Mouse (Mus musculus): Measurements from ENCODE around the gene Dusp16.

Dusp16 gene

DNA sequence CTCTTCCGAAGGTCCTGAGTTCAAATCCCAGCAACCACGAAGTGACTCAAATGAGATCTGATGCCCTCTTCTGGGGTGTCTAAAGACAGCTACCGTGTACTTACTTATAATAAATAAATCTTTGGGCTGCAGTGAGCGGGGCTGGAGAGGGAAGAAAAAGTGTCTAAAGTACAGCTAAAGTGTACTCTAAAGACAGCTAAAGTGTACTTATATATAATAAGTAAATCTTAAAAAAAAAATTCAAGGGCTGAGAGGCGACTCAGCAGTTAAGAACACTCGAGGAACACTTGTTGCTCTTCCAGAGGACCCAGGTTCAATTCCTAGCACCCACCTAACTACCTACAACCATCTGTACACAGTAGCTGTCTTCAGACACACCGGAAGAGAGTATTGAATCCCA lies 46.5 kb downstream of the Dusp16 start:
- no peak for DNase-seq (ENCODE audit: extremely low spot score, low read depth, low spot score)

DNA sequence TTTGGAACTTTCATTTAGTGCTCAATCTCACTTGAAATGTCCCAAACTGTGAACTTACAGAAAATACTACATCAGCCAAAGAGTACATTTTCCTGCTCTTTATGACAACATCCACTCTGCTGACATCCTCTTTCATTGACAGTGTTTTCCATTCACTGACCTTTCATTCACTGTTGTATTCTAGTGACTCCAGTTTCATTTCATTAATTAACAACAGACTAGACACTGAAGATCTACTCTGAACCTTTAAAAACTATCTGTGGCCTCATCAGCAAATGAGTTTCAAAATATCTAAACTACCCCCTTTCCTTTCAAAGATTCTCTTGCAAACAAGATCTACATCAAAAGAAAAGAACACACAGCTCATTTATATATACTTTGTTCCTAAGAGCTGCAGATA lies 48.9 kb downstream of the Dusp16 start:
- no peak for DNase-seq (ENCODE audit: extremely low spot score, low read depth, low spot score)

DNA sequence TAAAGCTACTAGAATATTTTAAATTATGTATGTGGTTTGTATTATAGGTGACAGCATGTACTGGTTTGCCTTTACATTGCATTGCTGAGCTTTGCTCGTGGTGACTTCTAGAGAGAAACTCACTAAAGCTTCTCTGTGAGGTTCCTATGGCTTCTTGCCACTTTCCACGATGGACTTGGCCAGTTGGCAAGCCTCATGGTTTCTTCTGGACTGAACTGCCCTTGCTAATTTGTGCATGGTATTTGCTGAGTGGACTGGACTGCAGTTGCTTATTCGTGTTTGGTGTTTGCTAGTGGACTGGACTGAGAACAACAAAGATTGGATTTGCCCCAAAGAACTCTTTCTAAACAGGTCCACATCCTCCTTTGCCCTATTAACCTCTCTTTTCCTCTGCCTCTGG lies 55.6 kb downstream of the Dusp16 start:
- no peak for DNase-seq (ENCODE audit: extremely low spot score, low read depth, low spot score)

GRCm38 (mm10) chr6:134733800-134734221 lies 58.6 kb downstream of the Dusp16 start:
- no peak for DNase-seq (ENCODE audit: extremely low spot score, low read depth, low spot score)

DNA sequence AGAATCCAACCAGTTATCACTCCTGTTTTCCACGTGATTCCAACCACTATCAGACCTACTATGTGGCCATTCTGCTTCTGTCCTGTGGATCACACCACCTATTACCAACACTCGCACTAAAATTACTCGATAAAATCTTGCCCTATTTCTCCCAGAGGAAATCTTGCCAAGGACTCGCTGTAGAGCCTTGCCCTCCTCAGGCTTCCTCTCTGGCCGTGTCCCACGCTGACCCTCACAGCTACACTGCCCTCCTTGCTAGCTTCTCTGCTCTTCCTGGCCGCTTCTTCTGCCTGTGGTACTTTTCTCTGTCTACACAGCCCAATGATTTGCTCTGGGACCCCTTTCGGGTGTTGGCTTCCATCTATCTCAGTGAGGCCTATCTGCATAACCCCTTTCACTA lies 59.6 kb downstream of the Dusp16 start:
- no peak for DNase-seq (ENCODE audit: extremely low spot score, low read depth, low spot score)

DNA sequence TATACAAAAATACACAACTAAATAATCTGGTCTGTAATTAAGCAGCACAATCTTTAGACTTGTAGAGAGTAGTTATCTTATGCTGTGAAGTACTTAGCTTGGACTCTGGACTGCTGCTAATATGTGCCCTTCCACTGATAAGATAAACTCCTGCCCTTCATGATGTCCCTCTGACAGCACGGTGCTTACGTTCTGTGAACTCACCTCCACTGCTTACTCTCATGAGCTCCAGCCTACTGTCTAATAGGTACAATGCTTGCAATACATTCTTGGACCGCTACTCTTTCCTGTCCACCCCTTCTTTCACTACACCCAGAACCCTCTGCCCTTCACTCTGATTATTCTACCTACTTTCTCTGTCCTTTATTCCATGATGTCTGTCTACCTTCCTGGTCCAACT lies 61.4 kb downstream of the Dusp16 start:
- no peak for DNase-seq (ENCODE audit: extremely low spot score, low read depth, low spot score)

GRCm38 (mm10) chr6:134725406-134725805 lies 67.0 kb downstream of the Dusp16 start:
- DNase-seq (ENCODE audit: extremely low spot score, low read depth, low spot score), result no peak

GRCm38 (mm10) chr6:134723833-134724553 lies 68.4 kb downstream of the Dusp16 start:
- DNase-seq (ENCODE audit: extremely low spot score, low read depth, low spot score), result no peak

DNA sequence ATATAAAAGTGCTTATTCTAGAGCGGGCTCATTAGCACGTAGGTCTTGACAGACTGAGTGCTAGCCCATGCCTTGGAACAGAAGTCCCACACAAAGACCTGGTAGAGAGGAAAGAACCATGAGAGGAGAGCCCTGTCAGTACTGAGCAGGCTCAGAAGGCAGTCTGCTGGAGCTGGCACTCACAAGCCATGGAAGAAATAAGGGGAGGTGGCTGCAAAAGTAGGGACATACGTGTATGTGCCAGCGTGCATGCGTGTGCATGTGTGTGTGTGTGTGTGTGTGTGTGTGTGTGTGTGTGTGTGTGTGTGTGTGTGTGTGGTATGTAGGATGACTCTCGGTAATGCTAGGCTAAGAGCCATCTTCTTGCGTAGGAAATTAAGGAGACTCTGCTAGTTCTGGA lies 69.1 kb downstream of the Dusp16 start:
- DNase-seq (ENCODE audit: extremely low spot score, low read depth, low spot score), result no peak

DNA sequence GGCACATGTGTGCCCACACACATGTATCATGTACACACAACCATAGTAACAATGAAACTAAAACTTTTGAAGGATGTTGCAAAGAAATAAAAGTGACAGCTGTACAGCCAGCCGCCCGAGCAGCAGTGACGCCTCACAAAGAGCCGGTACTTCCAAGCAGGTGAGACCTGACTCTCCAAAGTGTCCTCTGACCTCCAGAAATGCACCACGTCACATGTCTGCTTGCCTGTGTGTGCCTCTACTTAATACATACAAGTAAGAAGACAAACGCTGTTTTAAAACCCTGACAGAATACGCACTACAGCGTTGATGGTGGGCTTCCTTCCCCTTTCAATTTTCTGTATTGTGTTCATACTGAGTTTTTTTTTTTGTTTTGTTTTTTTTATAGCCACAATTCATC lies 69.5 kb downstream of the Dusp16 start:
- no peak for DNase-seq (ENCODE audit: extremely low spot score, low read depth, low spot score)

DNA sequence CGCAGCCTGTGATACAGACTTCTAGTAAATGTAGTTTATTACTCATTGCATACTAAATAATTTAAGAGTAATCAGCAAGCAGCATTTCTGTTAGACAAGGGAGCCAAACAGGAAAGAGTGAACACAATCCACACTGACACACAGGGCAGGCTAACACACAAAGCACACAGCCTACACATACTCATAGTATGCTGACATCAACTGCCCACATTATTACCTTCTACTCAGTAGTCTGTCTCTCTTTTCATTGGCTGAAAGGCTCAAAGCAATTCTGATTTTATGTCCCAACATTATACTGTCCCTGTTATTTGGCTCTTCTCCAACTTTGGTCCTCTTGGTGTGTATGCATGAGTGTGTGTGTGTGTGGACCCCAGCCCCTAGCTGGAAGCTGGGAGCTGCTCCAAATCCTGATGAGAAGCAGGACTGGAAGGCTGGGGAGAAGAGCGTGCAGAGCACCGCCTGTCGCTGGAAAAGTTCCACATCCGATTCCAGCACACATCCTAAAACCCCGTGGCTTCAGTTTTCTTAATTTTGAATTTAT lies 70.6 kb downstream of the Dusp16 start:
- no peak for DNase-seq (ENCODE audit: extremely low spot score, low read depth, low spot score)

- no peak for DNase-seq (ENCODE audit: extremely low spot score, low read depth, low spot score)
Observed at GRCm38 (mm10) chr6:134720150-134720549, 72.3 kb downstream of the Dusp16 start.

DNA sequence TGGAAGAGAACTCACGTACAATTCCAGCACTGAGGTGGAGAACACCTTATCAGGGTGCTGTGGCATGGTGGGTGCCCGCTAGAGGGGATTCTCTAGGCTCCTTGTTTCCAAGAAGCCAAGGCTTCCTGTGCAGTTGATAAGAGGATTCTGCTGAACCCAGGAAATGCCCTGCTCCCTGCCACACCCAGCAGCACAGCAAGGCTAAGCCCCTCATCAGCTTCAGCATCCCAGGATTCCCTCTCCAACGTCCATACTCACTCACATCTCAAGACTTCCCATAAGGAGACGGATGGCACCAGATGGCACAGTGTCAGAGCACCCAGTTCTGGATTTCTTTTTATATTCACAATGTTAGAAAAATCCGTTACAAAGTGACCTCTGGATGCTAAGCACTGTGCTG lies 73.3 kb downstream of the Dusp16 start:
- DNase-seq (ENCODE audit: extremely low spot score, low read depth, low spot score), result no peak

- DNase-seq (ENCODE audit: extremely low spot score, low read depth, low spot score), result no peak
Observed at GRCm38 (mm10) chr6:134718668-134719065, 73.8 kb downstream of the Dusp16 start.

- DNase-seq (ENCODE audit: extremely low spot score, low read depth, low spot score), result no peak
Observed at GRCm38 (mm10) chr6:134717886-134718667, 74.3 kb downstream of the Dusp16 start.

GRCm38 (mm10) chr6:134716168-134716587 lies 76.2 kb downstream of the Dusp16 start:
- DNase-seq (ENCODE audit: extremely low spot score, low read depth, low spot score), result no peak

DNA sequence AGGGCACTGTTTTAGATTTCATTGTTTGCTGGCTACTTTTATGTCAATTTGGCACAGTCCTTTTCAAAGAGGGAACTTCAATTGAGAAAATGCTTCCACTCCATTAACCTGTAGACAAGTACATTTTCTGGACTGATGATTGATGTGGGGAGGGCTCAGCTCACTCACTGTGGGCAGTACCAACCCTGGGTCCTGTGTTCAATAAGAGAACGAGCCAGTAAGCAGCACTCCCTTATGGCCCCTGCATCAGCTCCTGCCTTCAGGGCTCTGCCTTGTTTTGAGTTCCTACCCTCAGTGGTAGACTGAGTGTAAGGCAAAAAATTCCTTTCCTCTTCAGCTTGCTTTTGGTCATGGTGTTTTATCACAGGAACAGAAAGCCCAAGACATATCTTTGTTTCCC lies 78.5 kb downstream of the Dusp16 start:
- DNase-seq (ENCODE audit: extremely low spot score, low read depth, low spot score), result no peak

GRCm38 (mm10) chr6:134713321-134713720 lies 79.1 kb downstream of the Dusp16 start:
- DNase-seq (ENCODE audit: extremely low spot score, low read depth, low spot score), result no peak

- DNase-seq (ENCODE audit: extremely low spot score, low read depth, low spot score), result no peak
Observed at GRCm38 (mm10) chr6:134710020-134710419, 82.4 kb downstream of the Dusp16 start.

GRCm38 (mm10) chr6:134706467-134706866 lies 86.0 kb downstream of the Dusp16 start:
- DNase-seq (ENCODE audit: extremely low spot score, low read depth, low spot score), result no peak

GRCm38 (mm10) chr6:134703053-134703690 lies 89.3 kb downstream of the Dusp16 start:
- DNase-seq (ENCODE audit: extremely low spot score, low read depth, low spot score), result no peak

- no peak for DNase-seq (ENCODE audit: extremely low spot score, low read depth, low spot score)
Observed at GRCm38 (mm10) chr6:134702184-134702583, 90.2 kb downstream of the Dusp16 start.

Measured in hindlimb bud, embryonic 11.5 days (tissue).